Mouse (Mus musculus) C2C12 (cell line): ENCODE measurements around the gene Gm45753. TPM values are rescaled to one million over a fixed set of nuclear protein-coding genes. Genes with fewer than 3 reads are reported as not detected.

Experiments used
- H3K27me3 ChIP-seq: one replicate; pipeline ENCODE4 v1.6.1; 2011; ENCODE audit not compliant: control insufficient read depth, insufficient read depth, insufficient read length
- H3K36me3 ChIP-seq: one replicate; pipeline ENCODE4 v1.6.1; 2011; ENCODE audit not compliant: control insufficient read depth, insufficient read depth
- H3K4me3 ChIP-seq: one replicate; pipeline ENCODE4 v1.5.1; 2011; ENCODE audit warnings: mild to moderate bottlenecking, control low read depth; ENCODE audit not compliant: poor library complexity, insufficient read depth, severe bottlenecking
- H3K79me2 ChIP-seq: one replicate; pipeline ENCODE4 v1.6.1; 2011; ENCODE audit not compliant: control insufficient read depth, insufficient read depth
- H3K79me3 ChIP-seq: one replicate; pipeline ENCODE4 v1.6.1; 2011; ENCODE audit warnings: low read depth, control low read depth
- H3ac ChIP-seq: one replicate; pipeline ENCODE3; 2011; ENCODE audit warnings: low read depth; ENCODE audit not compliant: control insufficient read depth, insufficient read length
- CEBPB ChIP-seq: IDR thresholded peaks from one replicate; pipeline ENCODE4 v1.6.1; 2011; ENCODE audit warnings: low read depth, mild to moderate bottlenecking, control low read depth, moderate library complexity
- CTCF ChIP-seq: IDR thresholded peaks from one replicate; pipeline ENCODE4 v1.5.1; 2011; ENCODE audit not compliant: control insufficient read depth, insufficient read depth, insufficient read length
- FOSL1 ChIP-seq: IDR thresholded peaks from one replicate; pipeline ENCODE4 v1.8.0; 2011; ENCODE audit warnings: mild to moderate bottlenecking, low read length; ENCODE audit not compliant: poor library complexity, insufficient read depth, severe bottlenecking
- MAX ChIP-seq: IDR thresholded peaks from one replicate; pipeline ENCODE4 v1.6.1; 2011; ENCODE audit warnings: mild to moderate bottlenecking, control low read depth
- MYOD1 ChIP-seq: IDR thresholded peaks from one replicate; pipeline ENCODE4 v1.6.1; 2011; ENCODE audit warnings: low read depth; ENCODE audit not compliant: control insufficient read depth, insufficient read length
- MYOG ChIP-seq: IDR thresholded peaks from one replicate; pipeline ENCODE4 v1.6.1; 2011; ENCODE audit not compliant: control insufficient read depth, insufficient read length; ENCODE audit errors: extremely low read depth
- USF1 ChIP-seq: IDR thresholded peaks from one replicate; pipeline ENCODE4 v1.6.1; 2011; ENCODE audit warnings: low read depth, mild to moderate bottlenecking, control low read depth, moderate library complexity
- polyA plus RNA-seq: library from polyadenylated mRNA; unstranded; fragments of >200 nt; fragmentation: generic; extraction: Trizol; gene quantifications from one replicate; pipeline ENCODE4 v1.2.1, GENCODE M21; 2012; ENCODE audit warnings: missing spikeins

Gene Gm45753
- polyA plus RNA-seq, 1 experiment: not detected

DNA sequence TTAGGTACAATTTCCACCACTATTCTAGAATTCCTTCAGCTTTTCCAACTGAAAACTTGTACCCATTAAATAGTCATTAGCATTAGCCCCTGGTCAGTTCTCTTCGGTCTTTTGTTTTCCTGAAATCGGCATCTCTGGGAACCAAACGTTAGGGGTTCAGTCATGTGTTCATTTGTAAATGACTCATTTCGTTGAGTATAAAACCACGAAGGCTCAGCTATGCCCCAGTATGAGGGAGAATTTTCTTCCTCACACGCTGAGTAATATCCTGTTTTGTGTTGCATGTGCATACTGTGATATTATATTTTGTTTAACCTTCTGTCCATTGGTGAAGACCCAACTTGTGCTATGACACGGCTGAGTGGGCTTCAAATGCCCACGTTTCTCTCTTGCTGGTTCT, 49.8 kb downstream of the Gm45753 start:
- Histone ChIP-seq H3K79me3 (no peaks in the 10 kb centered on the region), H3K4me3 (no peak overlapping the region), H3ac (no peak overlapping the region), H3K79me2 (no peaks in the 10 kb centered on the region), H3K27me3 (no peaks in the 10 kb centered on the region), H3K36me3 (no peaks in the 10 kb centered on the region)
- TF ChIP-seq CTCF (no peak), MAX (no peak), MYOG (no peak), USF1 (no peak), MYOD1 (no peak), FOSL1 (no peak), CEBPB (no peak)

DNA sequence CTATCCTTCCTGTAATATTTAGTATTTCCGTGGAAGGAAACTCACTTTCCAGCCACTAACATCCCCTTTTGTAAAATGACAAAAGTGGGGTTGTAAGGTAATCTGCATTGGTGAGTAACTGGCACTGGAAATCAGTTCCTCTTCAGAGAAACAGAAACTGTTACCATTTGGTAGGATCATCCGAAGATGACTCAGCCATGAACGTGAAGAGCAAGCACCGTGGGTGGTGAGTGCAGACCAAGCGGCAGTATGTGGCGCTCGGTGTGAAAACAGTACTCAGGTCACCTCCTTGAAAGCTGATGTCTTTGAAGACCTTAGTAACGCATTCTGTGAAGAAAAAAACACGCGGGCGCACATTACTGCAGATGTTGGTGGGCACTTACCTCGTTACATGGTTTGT, 53.2 kb downstream of the Gm45753 start:
- H3K79me3 ChIP-seq: no peaks in the 10 kb centered on the region
- no peak overlapping the region for H3K4me3 ChIP-seq
- H3K36me3 ChIP-seq: no peaks in the 10 kb centered on the region
- H3K27me3 ChIP-seq: no peaks in the 10 kb centered on the region
- H3ac ChIP-seq: no peak overlapping the region
- H3K79me2 ChIP-seq: no peaks in the 10 kb centered on the region
- no peak for TF ChIP-seq MYOD1
- no peak for TF ChIP-seq FOSL1
- no peak for TF ChIP-seq CTCF
- no peak for TF ChIP-seq USF1
- TF ChIP-seq MYOG: no peak
- TF ChIP-seq MAX: no peak
- no peak for TF ChIP-seq CEBPB

DNA sequence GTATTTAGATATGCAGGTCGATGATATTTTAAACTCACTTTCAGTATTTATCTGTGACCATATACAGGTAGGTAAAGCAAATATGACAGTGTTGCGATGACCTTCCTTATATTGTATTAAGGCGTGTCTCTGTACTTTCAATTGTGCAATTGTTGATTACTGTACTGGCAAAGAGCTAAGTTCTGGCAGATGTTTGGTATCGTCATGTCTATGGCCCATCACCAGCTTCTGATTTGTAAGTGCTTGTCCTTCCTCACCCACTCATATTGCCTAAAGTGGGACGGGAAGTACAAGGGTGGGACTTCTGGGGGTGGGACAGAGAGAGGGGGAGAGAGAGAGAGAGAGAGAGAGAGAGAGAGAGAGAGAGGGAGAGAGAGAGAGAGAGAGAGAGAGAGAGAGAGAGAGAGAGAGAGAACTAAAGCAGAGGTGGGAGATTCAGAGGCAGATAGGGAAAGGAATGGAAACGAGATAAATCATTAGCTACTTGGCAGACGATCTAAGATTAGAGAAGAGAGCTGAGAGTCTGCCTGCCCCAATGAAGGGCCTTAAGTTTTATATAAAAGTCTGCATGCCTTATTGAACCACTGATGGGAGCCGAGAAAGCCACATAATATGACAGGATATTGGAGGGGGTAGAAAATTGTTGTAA, 53.9 kb downstream of the Gm45753 start:
- Histone ChIP-seq H3ac (no peak overlapping the region), H3K4me3 (no peak overlapping the region), H3K36me3 (no peaks in the 10 kb centered on the region), H3K79me3 (no peaks in the 10 kb centered on the region), H3K79me2 (no peaks in the 10 kb centered on the region), H3K27me3 (no peaks in the 10 kb centered on the region)
- TF ChIP-seq FOSL1 (no peak), MAX (no peak), CTCF (no peak), MYOG (no peak), USF1 (no peak), CEBPB (no peak), MYOD1 (no peak)

GRCm38 (mm10) chr8:45253586-45253985, 54.7 kb downstream of the Gm45753 start:
- Histone ChIP-seq H3K79me3 (no peaks in the 10 kb centered on the region), H3K4me3 (no peak overlapping the region), H3K36me3 (no peaks in the 10 kb centered on the region), H3K27me3 (no peaks in the 10 kb centered on the region), H3ac (no peak overlapping the region), H3K79me2 (no peaks in the 10 kb centered on the region)
- TF ChIP-seq FOSL1 (no peak), USF1 (no peak)

- Histone ChIP-seq H3K36me3 (no peaks in the 10 kb centered on the region), H3K79me3 (no peaks in the 10 kb centered on the region), H3K4me3 (no peak overlapping the region), H3ac (no peak overlapping the region), H3K27me3 (no peaks in the 10 kb centered on the region), H3K79me2 (no peaks in the 10 kb centered on the region)
- TF ChIP-seq MAX (no peak), CTCF (no peak), FOSL1 (no peak), MYOG (no peak)
Measured at GRCm38 (mm10) chr8:45253111-45253510, 55.2 kb downstream of the Gm45753 start.

DNA sequence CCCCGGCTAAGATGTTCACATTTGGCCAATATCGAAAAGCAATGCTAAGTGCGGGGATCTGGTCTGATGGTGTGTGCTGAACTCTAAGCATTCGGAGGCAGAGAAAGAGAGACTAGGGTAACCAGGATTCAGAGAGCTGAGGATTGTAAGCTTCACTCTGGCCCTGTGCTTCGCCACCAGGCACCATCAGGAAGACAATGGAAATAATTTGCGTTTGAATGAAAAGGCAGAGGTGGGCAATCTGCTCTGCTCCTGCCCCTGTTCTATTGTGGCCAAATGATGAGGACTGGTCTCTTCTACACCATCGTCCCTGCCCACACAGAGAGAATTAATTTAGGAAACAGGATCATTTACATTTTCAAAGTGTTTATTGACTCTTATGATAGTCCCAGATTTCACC, 62.0 kb downstream of the Gm45753 start:
- TF ChIP-seq MYOD1 (no peak), USF1 (no peak), MYOG (no peak), CTCF (no peak), FOSL1 (no peak)
- Histone ChIP-seq H3K79me2 (no peaks in the 10 kb centered on the region), H3K36me3 (no peaks in the 10 kb centered on the region), H3ac (no peak overlapping the region), H3K4me3 (no peak overlapping the region), H3K79me3 (no peaks in the 10 kb centered on the region), H3K27me3 (peaks cover 3% of the 10 kb centered on the region)
